Mouse (Mus musculus) heart, postnatal 0 days (tissue): Measurements from ENCODE around the gene Rab3gap2. TPM values are rescaled to one million over a fixed set of nuclear protein-coding genes. Genes with fewer than 3 reads are reported as not detected.

Experiments
- ATAC-seq: fragments of 200-750 bp; cut with Nextera tagmentation; 2 replicates; pipeline ENCODE4 v1.8.0; 2017; ENCODE audit warnings: low read depth, moderate number of reproducible peaks, moderate library complexity; ENCODE audit not compliant: insufficient read depth
- DNase-seq: peaks from one replicate; pipeline ENCODE4 v3.0.0-alpha.2; 2016; ENCODE audit warnings: low spot score
- H3K27ac ChIP-seq: fragments of 300-500 bp; sonication (generic); 2 replicates; pipeline ENCODE4 v1.5.1; 2014; ENCODE audit warnings: low read depth, mild to moderate bottlenecking
- H3K27me3 ChIP-seq: fragments of 300-500 bp; sonication (generic); 2 replicates; pipeline ENCODE4 v1.6.1; 2014; ENCODE audit warnings: low read length, mixed read lengths; ENCODE audit not compliant: control insufficient read depth, insufficient read depth
- H3K36me3 ChIP-seq: fragments of 300-500 bp; sonication (generic); replicated peaks from 2 replicates; pipeline ENCODE4 v1.6.1; 2014; ENCODE audit warnings: low read length, mixed read lengths; ENCODE audit not compliant: control insufficient read depth, insufficient read depth
- H3K4me1 ChIP-seq: fragments of 300-500 bp; sonication (generic); 2 replicates; pipeline ENCODE4 v1.6.1; 2014; ENCODE audit warnings: antibody characterized with exemption; ENCODE audit not compliant: control insufficient read depth, insufficient read depth
- H3K4me2 ChIP-seq: fragments of 300-500 bp; sonication (generic); 2 replicates; pipeline ENCODE4 v1.6.1; 2014; ENCODE audit warnings: low read depth, mild to moderate bottlenecking, low read length, moderate library complexity
- H3K4me3 ChIP-seq: fragments of 300-500 bp; sonication (generic); 2 replicates; pipeline ENCODE4 v1.5.1; 2014; ENCODE audit warnings: low read depth, low read length
- H3K9ac ChIP-seq: fragments of 300-500 bp; sonication (generic); replicated peaks from 2 replicates; pipeline ENCODE4 v1.6.1; 2014; ENCODE audit warnings: low read depth, low read length, mixed read lengths
- H3K9me3 ChIP-seq: fragments of 300-500 bp; sonication (generic); replicated peaks from 2 replicates; pipeline ENCODE4 v1.6.1; 2016; ENCODE audit warnings: low read length; ENCODE audit not compliant: control insufficient read depth
- CTCF ChIP-seq: IDR thresholded peaks from 2 replicates; pipeline ENCODE4 v1.5.1; 2016; ENCODE audit warnings: antibody characterized with exemption, control low read depth, low read depth
- EP300 ChIP-seq: IDR thresholded peaks from 2 replicates; pipeline ENCODE4 v1.6.1; 2016; ENCODE audit warnings: antibody characterized with exemption, low read depth
- WGBS: fragments of 180-500 bp; shearing (Covaris S2); extraction: QIAGEN DNeasy Blood & Tissue Kit; methylation state at CpG from one replicate; pipeline ENCODE4 v1.1.7; 2014; 5-methylcytosine and 5-hydroxymethylcytosine counted together
- polyA plus RNA-seq: library from polyadenylated mRNA; unstranded; fragments of >200 nt; fragmentation: Nextera tagmentation; extraction: Ambion mirVana; gene quantifications from 2 replicates; pipeline ENCODE4 v1.2.1, GENCODE M21; 2015
- total RNA-seq: library from RNA; depleted of rRNA; stranded (reverse); fragments of >200 nt; gene quantifications from 2 replicates; pipeline ENCODE4 v1.2.3, GENCODE M21; 2014; ENCODE audit warnings: low replicate concordance

The Rab3gap2 gene
- total and polyA plus RNA-seq, 2 experiments from 2014 or later = 11.1 to 15.5 TPM

DNA sequence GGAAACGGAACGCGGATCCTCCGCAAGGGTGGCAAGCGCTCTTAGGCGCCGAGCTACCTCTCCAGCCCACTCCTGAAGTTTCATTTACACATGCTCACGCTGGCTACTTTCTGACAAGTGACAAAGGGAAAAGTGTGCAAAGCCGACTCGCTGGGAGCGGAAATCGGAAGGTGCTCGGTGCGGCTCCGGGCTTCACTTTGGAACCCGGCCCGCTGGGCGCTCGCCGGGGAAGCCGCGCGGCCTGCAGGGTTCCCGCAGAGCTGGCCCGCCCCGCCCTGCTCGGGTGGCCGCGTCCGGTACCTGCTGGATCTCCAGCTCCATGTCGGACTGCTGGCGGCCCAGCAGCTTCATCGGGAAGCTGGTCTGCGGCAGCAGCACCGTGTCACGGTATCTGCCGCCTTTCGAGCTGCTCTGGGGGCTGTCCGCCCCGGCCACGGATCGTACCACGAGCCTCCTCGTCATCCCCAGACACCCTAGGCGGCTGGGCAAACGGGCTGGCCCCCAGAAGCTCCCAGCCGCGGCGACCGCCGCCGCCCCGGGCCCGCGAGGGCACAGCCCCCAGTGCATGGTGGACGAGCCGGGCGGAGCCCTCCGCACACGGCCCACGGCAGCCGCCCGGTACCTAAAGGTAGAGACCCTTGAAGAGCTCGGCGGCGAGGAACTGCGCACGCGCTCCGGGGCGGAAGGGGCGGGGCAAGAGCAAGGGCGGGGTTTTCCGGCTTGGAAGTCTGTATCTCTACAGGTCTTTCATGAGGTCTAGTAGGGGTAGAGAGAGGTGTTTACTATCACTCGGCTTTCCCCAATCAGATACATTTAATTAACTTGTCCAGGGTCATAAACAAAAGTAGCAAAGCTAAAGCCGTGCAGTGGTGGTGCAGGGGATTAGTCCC lies 125.0 kb downstream of the Rab3gap2 start, which contains the start of gene Iars2:
Gene Iars2, minus strand, starts transcription at position 676 of the 890 bp plus-strand sequence.
- peaks cover 12% of the 10 kb centered on the region; the same call in 1 of the 2 replicates for H3K4me1 ChIP-seq
- H3K9ac ChIP-seq = peak within 1 kb of the TSS; percentile 72
- under 1% methylated on average over 73 of the region's 76 CpGs for WGBS
- no peaks in the 10 kb centered on the region for H3K9me3 ChIP-seq
- H3K27me3 ChIP-seq = no peaks in the 10 kb centered on the region
- peaks cover 30% of the 10 kb centered on the region for H3K36me3 ChIP-seq
- ATAC-seq (peak; percentile 90), DNase-seq (peak; percentile 82)
- H3K4me2 ChIP-seq = peak within 1 kb of the TSS; percentile 58
- no peak for TF ChIP-seq CTCF
- TF ChIP-seq EP300 = no peak
- H3K4me3 ChIP-seq = peak within 1 kb of the TSS; percentile 85
- H3K27ac ChIP-seq = peak within 1 kb of the TSS; percentile 96

GRCm38 (mm10) chr1:185329851-185330250 lies 125.9 kb downstream of the Rab3gap2 start:
- H3K27ac ChIP-seq = no peak overlapping the region
- ATAC-seq (no peak), DNase-seq (no peak)
- peaks cover 20% of the 10 kb centered on the region; the same call in 1 of the 2 replicates for H3K4me1 ChIP-seq
- no peaks in the 10 kb centered on the region for H3K27me3 ChIP-seq
- no peak overlapping the region for H3K4me2 ChIP-seq
- H3K36me3 ChIP-seq = peaks cover 22% of the 10 kb centered on the region
- H3K9ac ChIP-seq = no peak overlapping the region
- peak overlapping the region; percentile 85; the same call in 1 of the 2 replicates for H3K4me3 ChIP-seq
- H3K9me3 ChIP-seq = no peaks in the 10 kb centered on the region
- WGBS = 93% methylated on average over 8 of the region's 8 CpGs
- TF ChIP-seq EP300 = no peak
- no peak for TF ChIP-seq CTCF

- Histone ChIP-seq H3K9me3 (no peaks in the 10 kb centered on the region), H3K4me3 (peak overlapping the region; percentile 65), H3K36me3 (peaks cover 9% of the 10 kb centered on the region), H3K9ac (peak overlapping the region; percentile 67; the same call in 1 of the 2 replicates), H3K27ac (no peak overlapping the region), H3K4me1 (peaks cover 29% of the 10 kb centered on the region; the same call in 1 of the 2 replicates), H3K27me3 (no peaks in the 10 kb centered on the region), H3K4me2 (peak overlapping the region; percentile 76)
- no peak for TF ChIP-seq EP300
- TF ChIP-seq CTCF = no peak
- no peak for DNase-seq
- 48% methylated on average over 5 of the region's 5 CpGs for WGBS
- no peak for ATAC-seq
Measured at GRCm38 (mm10) chr1:185331364-185331763, 127.4 kb downstream of the Rab3gap2 start.

GRCm38 (mm10) chr1:185331983-185332430 lies 128.1 kb downstream of the Rab3gap2 start, which contains the start of gene Bpnt1:
TSS of gene Bpnt1 (plus strand) at chr1:185332149.
- TF ChIP-seq CTCF (no peak), EP300 (no peak)
- Histone ChIP-seq H3K4me1 (peaks cover 29% of the 10 kb centered on the region; the same call in 1 of the 2 replicates), H3K4me2 (peak within 1 kb of the TSS; percentile 76), H3K27me3 (no peaks in the 10 kb centered on the region), H3K36me3 (peaks cover 2% of the 10 kb centered on the region), H3K9me3 (no peaks in the 10 kb centered on the region), H3K9ac (peak within 1 kb of the TSS; percentile 67), H3K4me3 (peak within 1 kb of the TSS; percentile 65), H3K27ac (peak within 1 kb of the TSS; percentile 85)
- WGBS = under 1% methylated on average over 32 of the region's 32 CpGs
- ATAC-seq (peak; percentile 81), DNase-seq (peak; percentile 86)

- H3K9ac ChIP-seq = no peak overlapping the region
- H3K9me3 ChIP-seq = no peaks in the 10 kb centered on the region
- H3K27ac ChIP-seq = no peak overlapping the region
- H3K4me3 ChIP-seq = no peak overlapping the region
- peaks cover 29% of the 10 kb centered on the region; the same call in 1 of the 2 replicates for H3K4me1 ChIP-seq
- no peak overlapping the region for H3K4me2 ChIP-seq
- H3K36me3 ChIP-seq = 0 out of 2 replicates have a peak, but pooled peaks cover 3% of the 10 kb centered on the region
- DNase-seq = no peak
- H3K27me3 ChIP-seq = no peaks in the 10 kb centered on the region
- no peak for ATAC-seq
- no peak for TF ChIP-seq CTCF
- TF ChIP-seq EP300 = no peak
- 85% methylated on average over 5 of the region's 5 CpGs for WGBS
Measured at GRCm38 (mm10) chr1:185333651-185334050, 129.7 kb downstream of the Rab3gap2 start.
